Mouse (Mus musculus) cerebellum, adult (tissue): ENCODE measurements around the gene Tbc1d5.

ENCODE experiments used
- ATAC-seq: cut with Nextera tagmentation; 2 replicates; pipeline ENCODE4 v1.9.2; 2017; ENCODE audit warnings: mild to moderate bottlenecking, moderate library complexity, mixed read lengths; ENCODE audit not compliant: insufficient number of reproducible peaks, low FRiP score, low TSS enrichment

Tbc1d5 gene

DNA sequence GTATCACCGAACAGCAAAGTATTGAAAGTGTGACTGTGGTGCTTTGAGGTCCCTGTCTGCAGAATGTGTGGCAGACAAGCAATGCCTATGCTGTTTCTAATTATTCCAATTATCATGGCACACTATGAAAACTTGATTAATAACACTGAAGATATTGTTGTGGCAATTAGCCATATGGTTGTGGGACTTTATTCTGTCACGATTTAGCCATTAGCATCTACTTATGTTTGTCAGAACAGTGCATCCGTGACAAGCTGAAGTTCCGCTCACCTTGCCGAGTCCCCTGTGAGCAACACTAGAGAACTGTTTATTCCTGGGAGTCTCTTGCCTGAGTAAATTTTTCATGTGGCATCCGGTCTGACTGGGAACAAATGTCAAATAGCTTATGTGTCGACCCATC is 281.3 kb downstream of the Tbc1d5 start:
- no peak for ATAC-seq

DNA sequence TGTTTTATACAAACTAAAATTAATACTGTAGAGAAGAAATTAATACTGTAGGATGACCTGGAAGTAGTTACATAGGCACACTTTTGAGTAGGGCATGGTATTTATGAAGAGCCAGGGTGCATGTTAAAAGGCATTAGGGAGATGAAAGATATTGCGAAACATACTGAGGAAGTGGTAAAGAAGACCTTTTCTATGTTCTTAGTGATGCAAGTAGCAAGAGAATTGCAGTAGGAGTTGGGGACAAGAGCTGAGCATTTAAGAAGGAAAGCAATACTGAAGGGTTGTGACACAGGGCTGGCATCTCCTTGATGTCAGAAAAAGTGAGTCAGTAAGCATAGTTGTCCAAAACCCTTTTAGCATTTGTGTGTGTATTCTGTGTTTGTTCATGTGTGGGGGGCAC is 289.7 kb downstream of the Tbc1d5 start:
- no peak for ATAC-seq

GRCm38 (mm10) chr17:50879910-50880309 is 299.2 kb downstream of the Tbc1d5 start:
- ATAC-seq, result no peak

DNA sequence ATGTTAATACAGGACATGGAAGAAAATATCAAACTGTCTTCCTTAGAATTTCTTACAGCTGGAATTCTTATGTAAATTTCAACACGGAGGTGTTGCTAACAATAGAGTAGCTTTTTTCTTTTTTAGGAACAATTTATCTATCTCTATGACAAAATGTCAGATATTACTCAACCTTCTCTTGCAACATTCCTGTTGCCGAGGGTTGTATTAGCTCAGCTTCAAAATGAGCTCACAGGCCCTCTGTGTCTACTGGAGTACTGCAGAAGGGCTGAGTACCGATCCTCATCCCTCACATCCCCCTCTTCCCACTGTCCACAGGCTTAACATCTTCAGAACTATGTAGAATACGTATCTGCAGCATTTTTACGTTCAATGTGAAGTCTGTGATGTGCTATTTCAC is 302.7 kb downstream of the Tbc1d5 start:
- no peak for ATAC-seq

DNA sequence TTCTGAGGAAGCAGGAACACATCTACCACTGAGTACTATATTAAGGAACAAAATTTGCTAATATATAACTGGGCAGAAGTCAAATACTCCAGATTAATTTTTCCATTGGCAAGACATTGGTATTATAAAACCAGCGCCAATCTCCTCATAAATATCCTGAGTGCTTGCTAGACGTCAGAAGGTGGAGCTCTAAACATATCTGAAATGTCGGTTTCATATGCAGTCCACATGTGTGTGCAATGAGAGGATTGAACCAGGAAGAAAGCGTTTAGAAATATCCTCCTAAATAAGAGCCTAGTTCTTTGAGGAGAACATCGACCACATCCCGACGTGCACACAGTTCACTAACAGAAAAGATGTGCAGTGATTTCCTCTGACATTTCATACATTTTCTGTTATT is 305.1 kb downstream of the Tbc1d5 start:
- no peak for ATAC-seq

DNA sequence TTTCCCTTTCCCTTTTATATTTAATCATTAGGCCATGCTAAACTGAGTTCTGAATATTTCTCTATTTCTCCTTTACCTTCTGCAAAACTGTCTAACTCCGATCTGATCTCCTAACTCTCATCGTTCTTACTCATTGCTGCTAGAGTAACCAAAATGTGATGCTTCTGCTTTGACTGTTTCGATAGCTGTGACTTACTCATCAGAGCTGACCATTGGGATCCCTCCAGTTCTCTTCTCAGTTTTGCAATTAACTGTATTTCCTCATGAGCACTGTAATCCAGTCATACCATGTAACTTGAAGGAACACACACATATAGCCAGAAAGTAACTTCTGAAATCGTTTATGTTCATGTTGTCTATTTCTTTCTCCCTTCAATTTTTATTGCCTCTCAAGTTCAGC is 306.6 kb downstream of the Tbc1d5 start:
- no peak for ATAC-seq

GRCm38 (mm10) chr17:50867297-50867696 is 311.9 kb downstream of the Tbc1d5 start:
- ATAC-seq, result no peak

- no peak for ATAC-seq
These were observed 314.4 kb downstream of the Tbc1d5 start for GRCm38 (mm10) chr17:50864781-50865180.

DNA sequence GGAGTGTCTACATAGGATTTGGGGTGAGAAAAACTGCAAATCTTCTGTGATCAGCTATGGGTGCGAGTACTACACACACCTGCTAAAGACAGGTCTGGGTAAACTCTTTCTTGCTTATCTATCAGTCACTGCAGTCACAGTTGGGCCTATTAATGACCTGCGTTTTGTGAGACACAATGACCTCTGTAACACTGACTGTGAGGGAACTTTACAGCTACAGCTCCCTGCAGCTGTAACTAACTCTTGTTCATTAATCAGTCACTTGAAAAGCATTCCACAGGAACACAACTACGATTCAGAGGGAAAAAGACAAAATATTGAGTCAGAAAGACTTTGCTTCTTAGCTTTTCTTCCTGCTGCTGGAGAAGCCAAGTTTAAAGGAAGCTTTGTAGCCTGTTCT is 325.9 kb downstream of the Tbc1d5 start:
- ATAC-seq, result no peak

DNA sequence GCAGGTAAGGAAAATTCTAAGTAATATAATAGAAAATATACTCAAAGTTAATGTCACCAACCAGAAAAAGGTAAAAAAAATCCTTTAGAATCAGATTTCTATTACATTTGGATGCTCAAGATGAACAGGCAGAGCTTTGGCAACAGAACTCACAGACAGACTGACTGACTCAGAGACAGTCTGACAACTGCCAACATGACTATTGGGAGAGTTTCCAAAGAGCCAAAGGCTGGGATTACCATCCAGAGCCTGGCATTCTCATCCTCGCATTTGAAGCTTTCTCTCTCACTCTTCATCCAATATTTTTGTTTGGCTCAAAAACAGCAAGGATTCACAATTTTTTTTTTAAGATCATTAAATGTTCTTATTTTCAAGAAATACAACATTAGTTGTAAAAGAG is 327.8 kb downstream of the Tbc1d5 start:
- ATAC-seq, result no peak

- ATAC-seq, result no peak
These were observed 365.1 kb downstream of the Tbc1d5 start for GRCm38 (mm10) chr17:50814089-50814488.

GRCm38 (mm10) chr17:50813580-50813979 is 365.6 kb downstream of the Tbc1d5 start:
- ATAC-seq, result no peak

- no peak for ATAC-seq
These were observed 373.5 kb downstream of the Tbc1d5 start for GRCm38 (mm10) chr17:50805631-50806030.

GRCm38 (mm10) chr17:50803234-50803633 is 375.9 kb downstream of the Tbc1d5 start:
- no peak for ATAC-seq

DNA sequence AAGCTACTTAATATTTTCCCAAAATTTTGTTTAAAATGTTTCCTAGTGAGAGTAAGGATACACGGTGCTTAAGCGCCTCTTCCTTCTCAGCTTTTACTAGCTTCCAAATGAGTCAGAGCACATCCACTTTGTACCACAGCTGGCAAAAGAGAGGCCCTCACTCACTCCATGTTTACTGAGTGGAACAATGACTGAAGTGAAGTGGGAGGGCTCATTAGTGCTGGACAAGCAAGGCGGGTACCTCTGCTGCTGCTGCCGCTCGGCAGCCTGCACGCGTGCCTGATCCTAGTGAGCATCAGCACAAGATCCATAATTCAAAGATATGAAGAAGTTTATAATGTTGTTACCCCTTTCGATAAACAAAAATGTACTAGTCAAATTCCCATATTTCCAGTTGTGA is 376.8 kb downstream of the Tbc1d5 start:
- no peak for ATAC-seq

GRCm38 (mm10) chr17:50795445-50796095 is 383.6 kb downstream of the Tbc1d5 start:
- peak; percentile 98 for ATAC-seq

DNA sequence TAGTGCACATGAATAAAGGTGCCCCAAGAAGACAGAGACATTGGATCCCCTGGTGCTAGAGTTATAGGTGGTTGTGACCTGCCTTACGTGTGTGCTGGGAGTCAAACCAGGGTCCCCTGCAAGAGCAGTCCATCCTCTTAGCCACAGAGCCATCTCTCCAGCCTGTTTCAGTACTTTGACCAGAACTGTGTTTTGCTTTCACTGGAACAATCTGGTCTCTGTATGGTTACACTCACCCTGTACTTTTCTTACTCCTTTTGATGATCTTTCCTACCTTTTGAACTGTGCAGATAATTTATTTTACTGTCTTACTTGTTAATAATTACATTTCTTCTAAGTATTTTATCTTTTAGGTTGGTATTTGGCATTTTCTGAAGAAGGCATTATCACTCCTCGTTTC is 387.5 kb downstream of the Tbc1d5 start:
- ATAC-seq, result no peak

- ATAC-seq, result no peak
These were observed 390.3 kb downstream of the Tbc1d5 start for GRCm38 (mm10) chr17:50788835-50789234.

GRCm38 (mm10) chr17:50775247-50775646 is 403.9 kb downstream of the Tbc1d5 start:
- ATAC-seq, result no peak

DNA sequence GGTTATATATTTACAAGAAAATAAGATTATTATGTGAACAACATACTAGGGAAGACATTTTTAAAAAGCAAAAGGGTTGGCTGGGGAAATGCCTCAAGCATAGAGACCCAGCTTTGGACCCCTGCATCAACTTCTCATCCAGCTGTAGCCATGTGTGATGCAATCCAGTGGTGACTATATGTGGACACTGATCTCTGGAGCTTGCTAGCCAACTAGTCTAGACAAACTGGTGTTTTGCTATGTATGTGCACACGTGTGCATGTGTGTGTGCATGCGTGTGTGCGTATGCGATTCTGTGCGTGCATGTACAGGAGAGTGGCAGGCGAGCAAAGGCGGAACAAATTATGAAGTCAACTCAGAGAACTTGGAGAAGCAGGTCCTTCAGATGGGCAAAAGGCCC is 414.8 kb downstream of the Tbc1d5 start:
- no peak for ATAC-seq

DNA sequence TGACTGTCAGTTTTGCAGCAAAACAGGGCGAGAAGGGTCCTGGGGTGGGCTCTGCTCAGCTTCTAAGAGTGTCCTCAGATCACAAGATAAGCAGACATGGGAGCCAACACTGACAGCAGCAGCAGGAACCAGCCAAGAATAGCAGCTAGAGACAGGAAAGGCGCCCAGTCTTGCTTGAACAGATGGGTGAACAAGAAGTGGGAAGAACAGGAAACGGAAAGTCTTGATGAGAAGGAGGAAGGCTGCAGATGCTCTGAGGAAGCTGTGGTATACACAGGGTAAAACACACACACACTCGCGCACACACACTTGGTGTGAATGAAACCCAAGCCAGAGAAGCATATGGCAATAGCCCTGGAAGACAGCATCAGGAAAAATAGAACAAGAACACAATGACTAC is 415.7 kb downstream of the Tbc1d5 start:
- ATAC-seq, result no peak

- ATAC-seq, result no peak
These were observed 416.9 kb downstream of the Tbc1d5 start for GRCm38 (mm10) chr17:50762231-50762630.

DNA sequence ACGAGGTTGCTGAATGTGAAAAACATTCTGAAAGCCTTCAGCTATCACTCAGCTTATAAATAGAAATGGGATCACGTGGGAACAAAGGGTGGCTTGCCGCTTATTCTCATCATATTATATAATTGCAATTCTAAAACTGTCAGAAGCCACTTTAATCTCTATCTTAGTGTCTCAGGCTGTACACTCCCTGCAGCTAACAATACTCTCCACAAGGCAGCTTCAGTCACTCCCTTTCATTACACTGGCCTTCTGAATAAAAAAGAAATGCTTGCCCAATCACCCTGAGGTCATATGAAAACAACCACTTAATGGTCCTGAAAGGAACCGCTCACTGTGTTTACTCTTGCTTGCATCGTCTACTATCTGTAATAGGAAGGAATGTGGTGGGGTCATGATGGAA is 418.1 kb downstream of the Tbc1d5 start:
- no peak for ATAC-seq
